9 mouse cellular contexts compared by ENCODE assay signal in genomic region chr7:89248135-89248850, GRCm38 (mm10).
A peak's percentile ranks its signal among the peaks of the same experiment; 100 is the strongest.
DNase-seq lines count a peak whose midpoint lies in the region; TF ChIP-seq lines count a peak whose summit lies in the region.
"Had no signal": no experiment of that assay in that cellular context is flagged by ENCODE, and none has a peak within 500 bp of the region (broad histone marks: within the 10 kb centered on the region; RNA-seq: fewer than 3 reads in every experiment).

No protein-coding gene starts in this region.

- TF ChIP-seq POLR2A in lung, adult 2 months (IDR thresholded peaks at IDR 0.05; ENCODE audit: borderline replicate concordance, extremely low read depth, low read depth, low read length) = no peak

- DNase-seq in lung, adult 18-20 months = peak; percentile 26 to 62
- DNase-seq in lung, adult 2 months = no peak
- peak; percentile 18 for DNase-seq in forelimb bud, embryonic 11.5 days (ENCODE audit: low read depth, low spot score)
- DNase-seq in lung, postnatal 14 days = peak; percentile 28
- DNase-seq in thymus, postnatal 36 days = peak; percentile 23 to 50
- DNase-seq in right cerebral cortex, postnatal 14 days = no peak
- no peak for DNase-seq in adrenal gland, adult 2 months
- no peak for DNase-seq in retina, postnatal 1 day

- peaks cover 6% of the 10 kb centered on the region for H3K4me1 ChIP-seq in lung, adult 2 months (ENCODE audit: control insufficient read depth, insufficient read depth, low read length)
- H3K4me1 ChIP-seq: neural tube, embryonic 12.5 days had no signal

- no peak for TF ChIP-seq CTCF in lung, adult 2 months (IDR thresholded peaks at IDR 0.05; ENCODE audit: insufficient read depth, low read length)

- WGBS in lung, adult 2 months = 15% methylated on average over 7 of the region's 7 CpGs

- no peak overlapping the region for H3K4me3 ChIP-seq in lung, adult 2 months (replicated peaks; ENCODE audit: extremely low read depth, low read depth, low read length)
- H3K4me3 ChIP-seq: neural tube, embryonic 12.5 days had no signal

Comparison
In these comparisons a context has a peak if more than half of its experiments do, and no peak if none do; other contexts are left out.
1. DNase-seq: peak in lung, adult 18-20 months (2 of 2), forelimb bud, embryonic 11.5 days (single experiment), lung, postnatal 14 days (single experiment) and thymus, postnatal 36 days (2 of 2); none in lung, adult 2 months (single experiment), right cerebral cortex, postnatal 14 days (single experiment), adrenal gland, adult 2 months (single experiment) and retina, postnatal 1 day (single experiment).